Mouse (Mus musculus) hindbrain, embryonic 13.5 days (tissue): ENCODE results near the gene Vmn1r25. TPM values are rescaled to one million over a fixed set of nuclear protein-coding genes. Genes with fewer than 3 reads are reported as not detected.
"Not testable (repeated sequence)": the region's sequence is repeated elsewhere in the genome, so short reads cannot be mapped to it uniquely, and the experiment has no call there.

Experiments used
- ATAC-seq: fragments of 200-750 bp; cut with Nextera tagmentation; 2 replicates; pipeline ENCODE4 v1.8.0; 2017; ENCODE audit warnings: moderate TSS enrichment; ENCODE audit not compliant: low FRiP score
- H3K27ac ChIP-seq: fragments of 300-500 bp; sonication (generic); 2 replicates; pipeline ENCODE4 v1.5.1; 2015; ENCODE audit warnings: inconsistent platforms, mild to moderate bottlenecking, moderate library complexity
- H3K27me3 ChIP-seq: fragments of 300-500 bp; sonication (generic); 2 replicates; pipeline ENCODE4 v1.6.1; 2015; ENCODE audit warnings: mild to moderate bottlenecking, inconsistent platforms
- H3K36me3 ChIP-seq: fragments of 300-500 bp; sonication (generic); 2 replicates; pipeline ENCODE4 v1.6.1; 2015; ENCODE audit warnings: mild to moderate bottlenecking, inconsistent platforms
- H3K4me1 ChIP-seq: fragments of 300-500 bp; sonication (generic); replicated peaks from 2 replicates; pipeline ENCODE4 v1.6.1; 2015; ENCODE audit warnings: inconsistent platforms
- H3K4me2 ChIP-seq: fragments of 300-500 bp; sonication (generic); 2 replicates; pipeline ENCODE4 v1.6.1; 2015; ENCODE audit warnings: inconsistent platforms, mild to moderate bottlenecking, moderate library complexity
- H3K4me3 ChIP-seq: fragments of 300-500 bp; sonication (generic); 2 replicates; pipeline ENCODE4 v1.5.1; 2015; ENCODE audit warnings: mild to moderate bottlenecking, inconsistent platforms
- H3K9ac ChIP-seq: fragments of 300-500 bp; sonication (generic); 2 replicates; pipeline ENCODE4 v1.6.1; 2015; ENCODE audit warnings: mild to moderate bottlenecking, inconsistent platforms
- H3K9me3 ChIP-seq: fragments of 300-500 bp; sonication (generic); 2 replicates; pipeline ENCODE4 v1.6.1; 2016; ENCODE audit warnings: inconsistent platforms
- WGBS: fragments of 180-500 bp; shearing (Covaris S2); methylation state at CpG from one replicate; pipeline ENCODE4 v1.1.7; 2015; 5-methylcytosine and 5-hydroxymethylcytosine counted together
- polyA plus RNA-seq: library from polyadenylated mRNA; unstranded; fragments of >200 nt; fragmentation: Nextera tagmentation; extraction: Ambion mirVana; gene quantifications from 2 replicates; pipeline ENCODE4 v1.2.1, GENCODE M21; 2015

Vmn1r25 gene
- not detected in 2 replicates for polyA plus RNA-seq

GRCm38 (mm10) chr6:57980710-57981109 is at the start of gene Vmn1r25:
Gene Vmn1r25 (minus strand): TSS chr6:57980810.
- WGBS, result 82% methylated on average over 3 of the region's 3 CpGs
- Histone ChIP-seq H3K27ac (no peak within 1 kb of the TSS), H3K9me3 (no peaks in the 10 kb centered on the region), H3K4me3 (no peak within 1 kb of the TSS), H3K27me3 (no peaks in the 10 kb centered on the region), H3K9ac (no peak within 1 kb of the TSS), H3K36me3 (no peaks in the 10 kb centered on the region), H3K4me2 (no peak within 1 kb of the TSS), H3K4me1 (no peaks in the 10 kb centered on the region)
- no peak for ATAC-seq

- not testable (repeated sequence) for H3K27me3 ChIP-seq, H3K9ac ChIP-seq, H3K27ac ChIP-seq, ATAC-seq, H3K4me3 ChIP-seq, H3K36me3 ChIP-seq, H3K9me3 ChIP-seq, H3K4me1 ChIP-seq, H3K4me2 ChIP-seq
- 95% methylated on average over 21 of the region's 21 CpGs for WGBS
These were observed 36.9 kb upstream of the Vmn1r25 start for GRCm38 (mm10) chr6:58017478-58017877.

DNA sequence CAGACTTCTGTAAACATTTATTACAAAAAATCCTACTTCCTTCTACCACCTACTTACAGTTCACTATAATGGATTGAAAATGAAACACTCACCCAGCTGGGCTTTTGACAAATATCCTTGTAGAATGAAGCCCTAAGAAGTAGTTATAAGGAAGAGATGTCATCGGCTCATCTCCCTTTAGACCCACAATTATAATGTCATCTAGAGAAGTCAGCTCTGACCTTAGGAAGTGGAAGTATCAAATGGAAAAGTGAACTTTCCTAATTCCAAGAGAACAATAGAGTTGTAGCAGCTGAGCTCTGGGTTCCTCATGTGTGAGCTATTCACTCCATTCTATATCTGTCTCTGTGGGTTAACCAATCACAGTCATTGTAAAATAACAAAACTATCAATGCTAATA is 34.4 kb upstream of the Vmn1r25 start, which contains the start of gene Vmn1r26:
Gene Vmn1r26, minus strand, starts transcription at position 101 of the 400 bp plus-strand sequence.
- Histone ChIP-seq H3K27me3 (no peaks in the 10 kb centered on the region), H3K4me1 (no peaks in the 10 kb centered on the region), H3K9me3 (no peaks in the 10 kb centered on the region), H3K4me3 (no peak within 1 kb of the TSS), H3K4me2 (no peak within 1 kb of the TSS), H3K9ac (no peak within 1 kb of the TSS), H3K36me3 (no peaks in the 10 kb centered on the region), H3K27ac (no peak within 1 kb of the TSS)
- ATAC-seq, result no peak
- 90% methylated on average over 1 of the region's 1 CpGs for WGBS

- 86% methylated on average over 1 of the region's 1 CpGs for WGBS
- not testable (repeated sequence) for ATAC-seq, H3K36me3 ChIP-seq, H3K4me2 ChIP-seq, H3K27me3 ChIP-seq, H3K4me1 ChIP-seq, H3K9ac ChIP-seq, H3K9me3 ChIP-seq, H3K27ac ChIP-seq, H3K4me3 ChIP-seq
These were observed 19.2 kb downstream of the Vmn1r25 start, which contains the start of gene Vmn1r24 for GRCm38 (mm10) chr6:57961403-57961802. Gene Vmn1r24 (minus strand): TSS chr6:57961503.

Other genes with a start within 250 kb of the Vmn1r25 start
- 190 and 195 TPM in 2 replicates for gene Vopp1, start 155.7 kb downstream of the Vmn1r25 start, polyA plus RNA-seq
- gene Vmn1r21, start 130.5 kb downstream of the Vmn1r25 start, polyA plus RNA-seq, result not detected in 2 replicates
- gene Vmn1r22, start 72.8 kb downstream of the Vmn1r25 start, polyA plus RNA-seq, result not detected in 2 replicates
- gene Vmn1r23, start 54.0 kb downstream of the Vmn1r25 start, polyA plus RNA-seq, result not detected in 2 replicates
- not detected in 2 replicates for gene Vmn1r24, start 19.3 kb downstream of the Vmn1r25 start, polyA plus RNA-seq
- not detected in 2 replicates for gene Vmn1r26, start 34.3 kb upstream of the Vmn1r25 start, polyA plus RNA-seq
- not detected in 2 replicates for gene Vmn1r27, start 238.0 kb upstream of the Vmn1r25 start, polyA plus RNA-seq